Mouse (Mus musculus): Measurements from ENCODE around the gene Slc16a9. TPM values are rescaled to one million over a fixed set of nuclear protein-coding genes. Genes with fewer than 3 reads are reported as not detected.

Gene Slc16a9
- polyA plus RNA-seq, 1 experiment from 2014 or later, result 1.5 TPM

DNA sequence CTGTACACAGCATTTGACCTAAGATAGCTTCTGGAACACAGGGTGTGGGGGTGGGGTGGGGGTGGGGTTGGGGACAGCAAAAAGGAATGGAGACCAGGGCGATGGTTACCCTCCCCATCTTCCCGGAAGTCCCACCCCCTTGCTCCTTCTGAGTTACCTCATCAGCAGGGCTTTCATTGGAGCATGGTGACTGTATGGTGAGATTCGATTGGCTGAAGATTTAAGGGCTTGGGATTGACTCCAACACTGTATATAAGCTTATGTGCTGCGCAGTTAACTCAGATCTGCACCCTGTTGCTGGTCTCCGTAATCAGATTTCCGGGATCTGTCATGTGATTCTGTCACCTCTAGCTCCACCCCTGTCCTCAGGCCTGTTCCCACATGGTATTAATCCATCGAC is 72.0 kb downstream of the Slc16a9 start:
- 0 out of 2 replicates have a peak, but pooled peaks cover 2% of the 10 kb centered on the region for H3K4me1 ChIP-seq
- 0 out of 2 replicates have a peak, but pooled peaks have one; percentile 8 for ATAC-seq (replicated peaks)
- no peaks in the 10 kb centered on the region for H3K9me3 ChIP-seq
- no peak overlapping the region for H3K4me3 ChIP-seq
- H3K27ac ChIP-seq (replicated peaks), result no peak overlapping the region
- no peaks in the 10 kb centered on the region for H3K36me3 ChIP-seq
- 87% methylated on average over 7 of the region's 7 CpGs for WGBS
- H3K9ac ChIP-seq (replicated peaks), result no peak overlapping the region
- no peak overlapping the region for H3K4me2 ChIP-seq (replicated peaks)
- H3K27me3 ChIP-seq, result no peaks in the 10 kb centered on the region

DNA sequence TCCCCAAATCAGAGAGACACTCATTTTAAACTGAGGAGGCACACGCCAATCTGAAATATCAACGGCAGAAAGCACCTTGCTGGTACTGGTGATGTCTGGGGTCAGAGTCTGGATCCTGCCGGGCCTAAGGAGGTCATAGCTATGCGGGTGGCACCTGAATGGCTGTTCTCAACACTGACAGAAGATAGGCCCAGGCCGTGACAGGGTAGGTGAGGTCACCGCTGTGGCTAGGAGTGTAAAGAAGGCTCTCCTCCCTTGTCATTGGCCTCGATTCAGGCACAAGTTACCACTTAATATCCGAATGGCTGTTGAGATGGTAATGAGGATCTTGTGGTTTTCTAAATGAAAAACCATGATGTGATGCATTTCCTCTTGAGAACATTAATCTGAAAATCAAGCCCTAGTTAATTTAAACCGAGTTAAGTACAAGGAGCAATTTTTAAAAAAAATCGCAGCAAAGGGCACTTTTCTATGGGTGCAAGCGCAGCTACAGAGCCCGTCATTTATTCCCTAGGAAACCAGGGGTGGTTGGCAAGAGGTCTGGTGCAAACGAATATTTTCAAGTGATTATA is 72.6 kb downstream of the Slc16a9 start:
- Histone ChIP-seq H3K36me3 (no peaks in the 10 kb centered on the region), H3K4me2 (replicated peaks) (no peak overlapping the region), H3K27me3 (no peaks in the 10 kb centered on the region), H3K4me3 (no peak overlapping the region), H3K27ac (replicated peaks) (no peak overlapping the region), H3K9ac (replicated peaks) (no peak overlapping the region), H3K9me3 (no peaks in the 10 kb centered on the region), H3K4me1 (0 out of 2 replicates have a peak, but pooled peaks cover 2% of the 10 kb centered on the region)
- WGBS, result 74% methylated on average over 13 of the region's 13 CpGs
- ATAC-seq (replicated peaks), result no peak

DNA sequence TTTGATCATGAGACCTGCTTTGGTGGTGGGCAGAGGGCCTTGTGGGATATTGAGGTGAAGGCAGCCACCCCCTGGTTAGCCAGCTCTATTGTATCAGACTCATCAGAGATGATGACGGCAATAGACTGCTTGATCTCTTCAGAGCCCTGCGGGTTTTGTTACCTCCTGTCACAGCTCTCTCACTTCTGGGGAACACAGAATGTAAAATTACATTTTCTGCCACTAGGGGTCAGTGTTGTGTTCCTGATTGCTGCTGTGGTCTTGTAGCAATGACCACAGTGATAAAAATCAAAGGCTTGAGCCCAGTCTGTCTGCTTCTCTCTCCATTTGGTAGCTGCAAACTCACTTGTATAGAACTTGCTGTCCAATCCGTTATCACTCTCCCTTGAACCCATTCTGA is 73.7 kb downstream of the Slc16a9 start:
- Histone ChIP-seq H3K9me3 (no peaks in the 10 kb centered on the region), H3K4me3 (no peak overlapping the region), H3K27ac (replicated peaks) (no peak overlapping the region), H3K4me1 (0 out of 2 replicates have a peak, but pooled peaks cover 2% of the 10 kb centered on the region), H3K4me2 (replicated peaks) (no peak overlapping the region), H3K36me3 (no peaks in the 10 kb centered on the region), H3K27me3 (no peaks in the 10 kb centered on the region), H3K9ac (replicated peaks) (no peak overlapping the region)
- peak; percentile 85 for ATAC-seq (replicated peaks)
- 3% methylated on average over 3 of the region's 3 CpGs for WGBS

DNA sequence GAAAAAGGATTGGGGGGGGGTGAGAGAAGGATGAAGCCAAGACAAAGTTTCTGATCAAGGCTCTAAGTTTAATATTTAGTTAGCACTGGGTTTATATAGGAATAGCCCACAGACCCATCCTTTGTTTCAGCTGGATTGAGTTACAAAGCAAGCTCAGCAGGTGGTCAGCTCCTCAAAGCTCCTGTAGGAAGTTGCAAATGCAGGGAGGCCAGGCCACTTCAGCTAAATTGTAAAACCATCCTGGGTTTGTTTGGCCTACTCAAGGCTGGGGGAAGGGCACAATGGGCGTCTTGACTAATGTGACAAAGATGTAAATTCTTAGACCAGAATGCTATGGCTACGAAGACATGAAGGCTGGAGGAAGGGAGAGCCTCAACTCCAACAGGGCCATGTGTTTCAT is 80.6 kb downstream of the Slc16a9 start:
- no peaks in the 10 kb centered on the region for H3K27me3 ChIP-seq
- H3K4me2 ChIP-seq (replicated peaks), result no peak overlapping the region
- no peak for ATAC-seq (replicated peaks)
- H3K4me3 ChIP-seq, result no peak overlapping the region
- no peak overlapping the region for H3K27ac ChIP-seq (replicated peaks)
- H3K9ac ChIP-seq (replicated peaks), result no peak overlapping the region
- WGBS, result 22% methylated on average over 2 of the region's 2 CpGs
- no peaks in the 10 kb centered on the region for H3K9me3 ChIP-seq
- H3K4me1 ChIP-seq, result no peaks in the 10 kb centered on the region
- H3K36me3 ChIP-seq, result no peaks in the 10 kb centered on the region

DNA sequence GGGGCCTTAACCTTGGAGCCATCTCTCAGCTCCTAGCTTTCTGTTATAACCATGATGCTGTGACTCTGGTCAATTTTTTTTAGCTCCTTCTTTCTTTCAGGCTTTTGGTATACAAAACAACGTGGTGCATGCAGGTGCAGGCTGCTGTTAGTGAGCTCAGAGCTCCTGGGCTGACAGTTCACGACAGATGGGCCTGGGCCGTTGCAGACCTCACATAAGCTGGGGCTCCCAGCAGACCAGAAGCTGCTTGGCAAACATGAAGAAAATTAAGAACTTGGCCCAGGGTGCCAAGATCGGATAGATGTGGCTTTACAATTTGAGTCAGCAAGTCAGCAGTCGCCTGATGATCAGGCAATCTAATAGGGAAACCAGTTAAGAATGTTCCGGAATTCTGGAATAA is 82.4 kb downstream of the Slc16a9 start:
- H3K27ac ChIP-seq (replicated peaks), result no peak overlapping the region
- WGBS, result 83% methylated on average over 6 of the region's 6 CpGs

DNA sequence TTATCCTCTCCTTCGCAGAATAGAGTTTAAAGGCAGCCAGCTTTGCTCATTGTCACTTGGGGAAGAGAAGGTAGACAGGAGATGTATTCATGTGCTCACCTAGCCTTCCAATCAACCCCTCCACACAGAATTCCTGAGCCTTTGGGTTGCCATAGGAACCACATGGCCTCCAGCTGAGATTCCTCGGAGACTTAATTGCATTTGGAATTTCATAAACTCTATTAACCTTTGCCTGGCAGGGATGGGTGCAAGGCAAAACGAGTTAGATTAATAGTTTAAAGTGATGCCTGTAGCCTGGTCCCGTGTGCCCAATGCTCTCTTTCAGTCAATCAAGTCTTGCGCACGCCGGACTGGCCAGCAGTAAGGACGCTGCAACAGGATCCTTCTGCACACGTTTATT is 83.2 kb downstream of the Slc16a9 start:
- no peaks in the 10 kb centered on the region for H3K36me3 ChIP-seq
- no peak overlapping the region for H3K4me3 ChIP-seq
- H3K27me3 ChIP-seq, result no peaks in the 10 kb centered on the region
- no peak overlapping the region for H3K4me2 ChIP-seq (replicated peaks)
- H3K9me3 ChIP-seq, result no peaks in the 10 kb centered on the region
- H3K4me1 ChIP-seq, result no peaks in the 10 kb centered on the region
- H3K27ac ChIP-seq (replicated peaks), result no peak overlapping the region
- H3K9ac ChIP-seq (replicated peaks), result no peak overlapping the region
- WGBS, result 66% methylated on average over 9 of the region's 9 CpGs
- no peak for ATAC-seq (replicated peaks)

More for the DNA sequence above, 82.4 kb downstream of the Slc16a9 start:
- Histone ChIP-seq H3K27me3 (no peaks in the 10 kb centered on the region), H3K9me3 (no peaks in the 10 kb centered on the region), H3K9ac (replicated peaks) (no peak overlapping the region), H3K4me1 (no peaks in the 10 kb centered on the region), H3K36me3 (no peaks in the 10 kb centered on the region), H3K4me2 (replicated peaks) (no peak overlapping the region), H3K4me3 (no peak overlapping the region)
- ATAC-seq (replicated peaks), result no peak

Other genes starting within 250 kb of the Slc16a9 start
- 16.7 and 17.5 TPM in 2 replicates for gene Ccdc6, start 148.0 kb upstream of the Slc16a9 start, polyA plus RNA-seq (2015; fragmentation: Nextera tagmentation; extraction: Ambion mirVana)
- gene Mrln, start 40.4 kb upstream of the Slc16a9 start, polyA plus RNA-seq (2015; fragmentation: Nextera tagmentation; extraction: Ambion mirVana), result 0.65 and 1.6 TPM in 2 replicates
- gene Fam13c, start 195.4 kb downstream of the Slc16a9 start, polyA plus RNA-seq (2015; fragmentation: Nextera tagmentation; extraction: Ambion mirVana), result 26.3 and 26.7 TPM in 2 replicates

Data from forebrain, embryonic 15.5 days (tissue).